Mouse (Mus musculus) adrenal gland (tissue): ENCODE measurements around the gene 4930563M21Rik.
"Not testable (repeated sequence)": the region's sequence is repeated elsewhere in the genome, so short reads cannot be mapped to it uniquely, and the experiment has no call there.

Source experiments
- intact Hi-C: fragments of 180-260 bp; cut with DNase I; formaldehyde crosslinking; loops from one replicate; pipeline ENCODE4 v1.15.1; 2025
- long read RNA-seq, 2 experiments: library from polyadenylated mRNA; unstranded; transcript quantifications; one replicate each; pipeline ENCODE4 v2.0.0; 2020; ENCODE audit warnings: borderline replicate concordance in 1 of 2; ENCODE audit not compliant: insufficient replicate concordance in 1 of 2

4930563M21Rik gene
- long read RNA-seq, experiment 1, result 0 reads
- long read RNA-seq, experiment 2, result 0 reads

DNA sequence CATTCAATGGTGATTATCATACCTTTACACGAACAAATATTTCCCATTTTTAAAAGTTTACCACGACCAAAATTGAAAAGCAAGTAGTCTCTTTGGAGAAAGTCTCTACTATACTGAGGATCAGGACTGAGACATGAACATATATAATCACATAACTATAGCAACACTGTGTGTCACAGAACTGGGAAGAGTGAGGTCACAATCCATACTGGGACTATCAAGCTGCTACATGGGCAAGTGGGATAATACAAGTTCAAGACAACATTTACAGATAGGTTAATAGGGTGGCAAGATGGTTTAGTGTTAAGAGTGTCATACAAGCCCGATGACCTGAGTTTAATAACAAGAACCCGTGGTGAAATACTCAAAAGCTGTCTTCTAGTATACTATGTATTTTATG, at the start of gene 4930563M21Rik:
Gene 4930563M21Rik (minus strand): TSS at position 101 of the 400 bp plus-strand sequence.
- intact Hi-C loops, result no loop called here

DNA sequence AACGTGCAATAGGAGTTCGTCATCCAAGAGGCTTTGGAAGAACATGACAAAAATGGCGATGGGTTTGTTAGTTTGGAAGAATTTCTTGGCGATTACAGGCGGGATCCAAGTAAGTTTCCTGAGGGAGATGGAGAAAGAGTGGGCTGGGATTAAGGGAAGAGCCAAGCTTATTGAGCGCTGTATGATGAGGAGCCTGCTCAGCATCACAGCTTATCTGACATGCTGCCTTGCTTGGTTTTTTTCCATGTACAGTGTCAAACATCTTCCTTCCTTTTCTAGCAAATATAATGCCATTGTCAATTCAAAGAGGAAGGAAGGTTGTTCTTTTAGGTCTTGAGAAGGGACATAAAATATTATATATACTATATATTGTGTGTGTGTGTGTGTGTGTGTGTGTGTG, 45.8 kb upstream of the 4930563M21Rik start:
- intact Hi-C loops, result no loop called here

DNA sequence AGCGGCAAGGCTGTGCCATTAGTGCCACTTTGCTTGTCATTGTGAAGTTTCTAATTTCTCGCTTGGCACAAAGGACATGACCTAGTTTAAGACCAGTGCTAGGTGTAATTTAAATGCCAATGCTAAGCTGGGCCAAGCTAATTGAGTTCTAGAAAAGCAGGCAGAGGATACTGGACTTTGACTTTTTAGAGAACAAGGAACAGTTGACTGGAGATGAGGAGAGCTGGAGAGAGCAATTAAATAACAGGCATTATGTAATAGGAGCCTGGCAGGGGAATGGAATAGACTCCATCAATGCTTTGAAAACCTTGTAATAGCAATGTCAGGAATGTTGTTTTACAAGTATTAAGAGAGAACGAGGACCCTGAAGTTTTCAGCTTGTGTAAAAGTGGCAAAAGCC, 43.4 kb upstream of the 4930563M21Rik start:
- intact Hi-C loops, result no loop called here

DNA sequence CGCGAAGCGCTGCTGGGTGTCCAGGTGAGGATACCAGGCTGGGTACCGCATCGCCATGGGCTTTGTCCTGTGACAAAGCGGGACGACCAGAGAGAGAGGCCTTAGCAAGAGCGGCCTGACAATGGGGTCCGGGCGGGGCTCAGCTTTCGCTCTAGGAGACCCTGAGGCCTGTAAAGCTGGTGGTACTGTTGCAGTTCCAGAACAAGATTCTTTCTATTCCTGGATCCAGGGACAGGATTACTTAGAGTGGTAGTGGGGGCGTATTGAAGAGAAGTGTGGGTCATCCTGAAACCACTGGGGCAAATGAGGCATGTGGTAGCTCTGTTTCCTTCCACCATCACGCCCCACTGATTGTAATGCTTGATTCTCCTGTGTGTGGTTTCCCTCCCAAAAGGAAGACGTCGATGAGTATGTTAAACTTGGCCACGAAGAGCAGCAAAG, 31.9 kb upstream of the 4930563M21Rik start:
- intact Hi-C loops, result no loop called here

DNA sequence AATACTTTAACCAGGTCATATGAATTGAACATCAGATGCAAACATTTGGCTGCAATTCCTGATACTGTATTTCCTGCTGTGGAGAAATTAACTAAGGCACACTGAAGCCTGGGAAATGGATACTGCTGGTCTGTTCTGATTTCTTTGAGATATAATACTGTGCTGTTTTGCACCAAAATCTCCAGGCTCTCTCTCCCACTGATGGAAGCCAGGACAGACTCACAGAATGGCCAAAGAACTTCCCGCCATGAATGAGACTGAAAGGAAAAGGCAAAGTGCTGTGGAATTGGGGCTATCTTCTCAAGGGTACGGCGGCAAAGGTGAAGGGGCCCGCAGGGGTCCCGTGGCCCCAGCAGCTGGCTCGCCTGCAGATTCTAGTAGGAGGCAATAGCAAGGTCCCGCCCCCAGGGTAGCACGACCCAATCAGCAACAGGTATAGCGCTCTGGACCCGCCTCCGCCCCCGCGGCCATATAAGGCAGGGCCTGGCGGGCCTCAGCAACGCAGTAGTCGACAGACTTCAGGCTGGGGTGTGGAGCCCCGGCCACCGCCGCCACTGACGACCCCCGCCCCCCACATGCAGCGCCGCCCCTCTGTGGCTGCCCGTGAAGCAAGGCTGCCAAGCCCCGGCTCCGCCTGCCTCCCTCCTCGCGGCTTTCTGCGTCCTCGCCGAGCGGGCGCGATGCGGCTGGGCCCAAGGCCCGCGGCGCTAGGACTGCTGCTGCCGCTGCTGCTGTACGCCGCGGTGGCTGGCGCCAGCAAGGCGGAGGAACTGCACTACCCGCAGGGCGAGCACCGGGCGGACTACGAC, 31.2 kb upstream of the 4930563M21Rik start, which contains the start of gene Rcn2:
Gene Rcn2 (plus strand): TSS at position 474 of the 809 bp plus-strand sequence.
- intact Hi-C loops, result no loop called here

DNA sequence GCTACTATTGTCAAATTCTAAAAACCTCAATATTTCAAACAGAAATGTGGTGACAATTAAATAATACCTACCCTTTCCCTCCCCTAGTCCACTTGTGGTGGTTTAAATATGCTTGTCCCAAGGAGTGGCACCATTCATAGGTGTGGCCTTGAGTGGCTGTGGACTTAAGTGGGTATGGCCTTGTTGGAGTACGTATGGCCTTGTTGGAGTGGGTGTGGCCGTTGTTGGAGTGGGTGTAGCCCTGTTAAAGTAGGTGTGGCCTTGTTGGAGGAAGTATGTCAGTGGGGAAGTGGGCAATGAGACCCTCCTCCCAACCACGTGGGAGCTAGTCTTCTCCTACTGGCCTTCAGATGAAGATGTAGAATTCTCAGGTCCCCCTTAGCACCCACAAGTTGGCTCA, 21.9 kb upstream of the 4930563M21Rik start:
- intact Hi-C loops, result no loop called here

DNA sequence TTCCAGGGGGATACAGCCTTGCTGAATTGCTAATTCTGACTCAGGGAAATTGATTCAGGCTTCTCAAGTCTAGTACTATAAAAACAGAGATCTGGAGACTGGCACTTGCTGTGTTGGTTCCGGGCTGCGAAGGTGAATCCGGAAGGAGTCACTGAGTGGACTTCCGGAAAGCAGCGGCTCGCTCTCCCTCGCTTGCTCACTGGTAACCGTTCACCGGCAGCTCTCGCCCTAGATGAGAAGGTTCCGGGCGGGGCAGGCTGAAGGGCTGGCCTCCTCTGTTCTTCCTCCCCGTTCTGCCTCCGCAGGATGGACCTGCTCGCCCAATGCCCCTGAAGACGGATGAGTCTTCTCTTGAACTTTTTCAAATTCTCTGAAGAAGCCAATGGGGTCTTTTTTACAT, 16.9 kb upstream of the 4930563M21Rik start:
- intact Hi-C loops, result no loop called here

DNA sequence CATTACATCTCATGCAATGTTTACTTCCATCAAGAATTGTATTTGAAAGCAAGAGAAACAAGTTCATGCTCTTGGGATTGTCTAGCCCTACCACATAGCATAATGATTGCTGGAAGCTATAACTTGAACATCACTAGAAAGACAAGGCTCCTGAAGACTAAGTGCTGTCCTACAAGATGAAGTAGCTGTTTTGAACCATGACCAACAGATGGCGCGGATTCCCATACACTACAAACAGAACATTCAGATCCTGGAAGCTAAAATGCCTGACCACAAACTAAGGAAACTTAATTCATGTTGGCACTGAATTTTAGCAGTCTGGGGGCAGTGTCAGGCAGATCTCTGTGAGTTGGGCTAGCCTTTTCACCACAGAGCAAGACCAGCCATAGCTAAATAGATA, 14.4 kb upstream of the 4930563M21Rik start:
- intact Hi-C loops, result no loop called here

DNA sequence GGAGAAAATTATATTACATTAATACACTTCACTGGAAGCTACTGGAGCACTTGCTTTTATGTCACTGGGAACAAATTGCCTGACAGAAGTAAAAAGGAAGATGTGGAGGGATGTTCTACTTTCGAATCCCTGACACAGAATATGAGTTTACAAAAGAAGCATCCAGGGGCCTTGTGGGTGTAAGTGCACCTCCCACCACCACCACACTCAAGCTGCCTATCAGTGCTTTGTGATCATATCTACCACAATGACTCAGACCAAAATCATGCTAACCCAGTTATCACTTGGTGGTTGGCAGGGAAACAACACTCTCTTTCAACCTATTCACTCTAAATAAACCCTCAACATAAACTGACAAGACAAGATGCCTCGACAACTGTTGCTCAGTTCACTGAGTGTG, 5.7 kb downstream of the 4930563M21Rik start:
- intact Hi-C loops, result not testable (repeated sequence)

DNA sequence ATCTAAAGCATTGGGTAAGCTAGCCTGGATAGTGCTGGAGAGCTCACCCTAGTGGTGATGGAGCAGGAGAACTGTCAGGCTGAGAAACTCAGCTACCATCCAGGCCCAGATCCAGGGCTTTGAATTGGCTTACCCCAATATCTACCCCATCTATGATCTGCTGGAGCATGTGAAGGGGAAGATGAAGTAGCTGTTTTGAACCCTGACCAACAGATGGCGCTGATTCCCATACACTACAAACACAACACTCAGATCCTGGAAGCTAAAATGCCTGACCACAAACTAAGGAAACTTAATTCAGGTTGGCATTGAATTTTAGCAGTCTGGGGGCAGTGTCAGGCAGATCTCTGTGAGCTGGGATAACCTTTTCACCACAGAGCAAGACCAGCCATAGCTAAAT, 63.5 kb downstream of the 4930563M21Rik start:
- intact Hi-C loops, result no loop called here

DNA sequence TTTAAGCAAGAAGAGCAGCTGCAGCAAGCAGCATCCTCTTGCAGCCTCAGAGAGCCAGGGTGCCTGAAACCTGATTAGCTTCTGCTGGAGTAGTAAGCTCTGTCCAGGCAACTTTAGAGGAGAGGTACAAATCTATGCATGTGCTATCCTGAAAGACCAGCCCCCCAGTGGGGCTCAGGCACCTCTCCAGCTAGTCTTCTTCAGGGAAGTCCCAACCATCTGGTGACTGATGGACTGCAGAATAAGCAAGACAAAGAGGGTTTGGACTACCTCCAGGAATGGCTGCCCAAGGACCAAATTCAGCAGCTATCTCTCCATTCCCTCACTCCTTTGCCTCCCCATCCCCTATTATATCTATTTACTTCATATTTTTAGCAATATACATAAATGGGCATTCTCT, 69.0 kb downstream of the 4930563M21Rik start:
- intact Hi-C loops, result no loop called here

DNA sequence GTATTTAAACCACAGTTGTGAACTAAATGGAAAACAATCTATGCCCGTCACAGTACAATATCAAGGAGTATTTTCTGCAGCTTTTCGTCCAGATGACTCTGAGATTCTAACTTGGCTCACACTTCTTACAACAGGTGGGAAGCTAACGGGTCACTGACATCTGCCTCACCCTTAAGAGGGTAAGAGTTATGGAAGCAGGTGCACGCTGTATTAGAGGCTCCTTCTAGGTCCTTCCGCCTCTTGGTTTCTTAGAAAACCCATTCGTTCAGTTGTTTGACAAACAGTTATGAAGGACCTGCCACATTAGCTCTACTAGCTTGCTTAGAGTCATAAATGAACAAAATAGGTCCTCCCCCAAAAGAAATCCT, 71.7 kb downstream of the 4930563M21Rik start:
- intact Hi-C loops, result no loop called here

DNA sequence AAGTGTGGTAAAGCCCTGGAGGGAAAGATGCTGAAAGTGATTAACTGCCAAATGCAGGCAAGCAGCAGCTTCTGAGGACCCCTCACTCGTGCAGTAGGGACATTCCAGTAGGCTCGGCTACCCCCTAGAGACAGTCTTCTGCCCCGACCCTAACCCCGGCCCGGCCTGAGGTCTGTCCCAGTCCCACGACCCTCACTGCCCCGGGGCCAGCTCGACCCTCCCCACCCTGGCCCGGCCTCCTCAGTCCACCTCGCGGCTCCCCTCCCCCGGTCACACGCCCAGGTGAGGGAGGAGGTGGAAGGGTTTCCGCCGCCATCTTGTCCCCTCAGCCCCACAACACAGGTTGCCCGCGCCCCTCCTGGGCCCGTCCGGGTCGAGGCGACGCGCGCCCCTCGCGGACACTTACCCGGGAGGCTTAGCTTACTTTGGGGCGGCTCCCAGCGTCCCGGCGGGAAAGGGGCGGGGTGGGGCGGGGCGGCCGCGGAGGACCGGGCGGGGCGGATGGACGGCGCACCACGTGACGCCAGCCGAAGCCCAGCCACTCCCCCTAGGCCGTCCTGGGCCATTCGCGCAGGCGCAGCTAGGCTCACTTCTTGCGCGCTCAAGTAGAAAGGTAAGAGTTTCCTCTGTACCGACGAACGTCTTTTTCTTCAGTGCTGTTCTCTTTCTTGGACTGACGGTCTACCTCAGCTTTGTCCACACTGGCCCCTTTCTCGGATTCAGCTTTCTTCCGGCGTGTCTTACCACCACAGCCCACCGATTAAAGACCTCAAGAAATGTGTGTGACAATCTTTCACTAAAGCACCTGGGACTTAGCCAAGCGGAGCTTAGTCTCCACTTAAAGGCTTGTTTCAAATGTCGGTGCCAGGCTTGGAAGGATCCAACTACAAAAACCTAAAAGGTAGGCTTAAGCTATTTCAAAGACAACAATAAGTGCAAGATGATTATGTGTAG, 72.4 kb downstream of the 4930563M21Rik start, which contains the start of gene Scaper:
Gene Scaper (minus strand): TSS at position 456 of the 954 bp plus-strand sequence.
- intact Hi-C loops, result no loop called here

DNA sequence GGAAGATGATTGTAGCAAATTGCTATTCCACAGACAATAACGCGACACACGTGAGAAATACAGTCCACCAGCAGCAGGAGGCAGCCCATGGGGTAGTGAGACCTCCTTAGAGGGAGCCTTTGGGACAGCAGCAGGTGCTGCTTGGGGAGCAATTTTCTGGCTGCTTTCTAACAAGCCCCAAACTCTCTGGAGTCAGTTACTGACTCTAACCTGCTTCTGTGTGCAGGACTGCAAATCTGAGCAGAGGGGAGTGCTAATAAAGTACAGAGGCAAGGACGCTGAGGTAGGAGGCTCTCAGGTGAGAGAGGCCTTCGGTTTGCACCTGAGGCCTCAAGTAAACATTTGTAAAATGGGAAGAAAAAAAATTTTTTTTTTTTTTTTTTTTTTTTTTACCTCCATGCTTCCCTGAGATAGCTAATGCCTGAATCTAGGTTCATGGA, 73.1 kb downstream of the 4930563M21Rik start:
- intact Hi-C loops, result no loop called here

DNA sequence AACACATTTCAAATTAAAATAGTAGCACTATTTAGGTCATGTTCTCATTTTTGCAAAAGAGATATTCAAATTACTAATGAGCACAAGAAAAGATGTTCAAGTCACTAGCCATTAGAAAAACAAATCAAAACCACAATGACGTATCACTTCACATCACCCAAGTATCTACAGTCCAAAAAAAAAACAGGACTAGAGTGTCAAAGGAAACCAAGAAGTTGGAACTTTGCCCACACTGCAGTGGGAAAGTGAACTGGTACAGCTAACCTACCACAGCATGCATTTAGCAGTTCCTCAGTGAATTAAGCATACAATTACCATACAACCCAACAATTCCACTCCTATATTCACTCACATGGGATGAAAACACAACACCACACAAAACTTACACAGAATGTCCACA, 77.9 kb downstream of the 4930563M21Rik start:
- intact Hi-C loops, result no loop called here

DNA sequence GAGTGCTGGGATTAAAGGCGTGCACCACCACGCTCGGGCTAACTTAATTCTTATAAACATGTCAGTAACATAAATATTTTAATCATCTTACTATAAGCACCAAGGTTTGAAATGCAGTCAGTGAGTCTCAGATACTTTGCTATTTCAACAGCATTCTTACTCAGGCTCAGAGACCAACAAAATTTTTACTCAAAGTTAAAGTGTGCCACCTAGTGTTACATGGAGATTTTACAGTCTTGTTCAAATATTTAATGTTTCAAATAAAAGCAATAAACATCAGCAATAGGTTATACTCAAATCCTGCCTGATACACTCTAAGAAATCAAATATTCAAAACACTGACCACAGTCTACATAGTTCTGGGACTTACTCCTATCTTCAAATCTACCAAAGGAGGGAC, 91.8 kb downstream of the 4930563M21Rik start:
- intact Hi-C loops, result loop anchor here (5.0 kb wide), 1 partner anchor 486 kb away; no protein-coding TSS in a partner anchor

DNA sequence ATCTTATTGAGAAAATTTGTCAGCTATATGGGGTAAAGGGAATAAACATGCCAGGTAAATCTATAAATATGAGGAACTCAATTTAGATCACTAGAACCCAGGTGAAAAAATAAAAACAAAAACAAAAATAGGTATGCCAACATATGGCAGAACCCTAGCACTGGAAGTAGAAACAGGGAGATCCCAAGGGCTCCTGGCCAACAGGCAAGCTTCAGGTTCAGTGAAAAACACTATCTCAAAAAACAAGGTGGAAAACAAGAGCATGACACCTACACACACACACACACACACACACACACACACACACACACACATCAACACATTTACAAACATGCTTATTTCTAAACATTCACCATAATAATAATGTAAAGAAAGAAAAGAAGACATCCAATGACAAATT, 93.6 kb downstream of the 4930563M21Rik start:
- intact Hi-C loops, result loop anchor here (5.0 kb wide), 1 partner anchor 484 kb away; no protein-coding TSS in a partner anchor
